Mouse (Mus musculus): ENCODE results near the gene Usp50.
A peak's percentile ranks its signal among the peaks of the same experiment; 100 is the strongest.

Usp50 gene

GRCm38 (mm10) chr2:126740314-126740713, 43.0 kb downstream of the Usp50 start:
- DNase-seq (ENCODE audit: low spot score), result no peak

DNA sequence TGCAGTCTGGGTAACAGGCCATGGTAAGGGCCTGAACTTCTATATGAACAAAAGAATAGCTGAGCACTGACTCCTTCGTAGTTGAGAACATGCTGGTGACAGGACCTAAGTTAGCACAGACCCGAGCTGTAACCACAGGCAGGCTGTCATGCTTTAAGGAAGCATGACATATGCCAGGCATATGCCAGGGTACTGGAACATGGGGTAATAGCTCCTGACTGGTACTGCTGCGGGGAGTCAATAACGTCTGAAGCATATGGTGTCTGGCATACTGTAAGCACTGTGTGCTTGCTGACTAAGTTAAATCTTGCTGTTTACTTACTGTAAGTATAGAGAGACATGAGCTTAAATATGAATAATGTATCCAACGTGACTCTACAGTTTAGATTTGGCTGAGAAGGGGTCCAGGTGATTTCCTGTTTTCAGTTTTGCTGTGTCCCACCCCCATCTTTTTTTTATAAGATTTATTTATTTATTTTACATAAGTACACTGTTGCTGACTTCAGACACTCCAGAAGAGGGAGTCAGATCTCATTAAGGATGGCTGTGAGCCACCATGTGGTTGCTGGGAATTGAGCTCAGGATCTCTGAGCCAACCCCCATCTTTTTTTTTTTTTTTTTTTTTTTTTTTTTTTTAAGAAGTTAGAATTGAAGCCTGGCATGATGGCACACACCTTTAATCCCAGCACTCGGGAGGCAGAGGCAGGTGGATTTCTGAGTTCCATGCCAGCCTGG, 47.8 kb downstream of the Usp50 start:
- no peak for DNase-seq (ENCODE audit: low spot score)

GRCm38 (mm10) chr2:126730502-126730901, 52.8 kb downstream of the Usp50 start:
- no peak for DNase-seq (ENCODE audit: low spot score)

DNA sequence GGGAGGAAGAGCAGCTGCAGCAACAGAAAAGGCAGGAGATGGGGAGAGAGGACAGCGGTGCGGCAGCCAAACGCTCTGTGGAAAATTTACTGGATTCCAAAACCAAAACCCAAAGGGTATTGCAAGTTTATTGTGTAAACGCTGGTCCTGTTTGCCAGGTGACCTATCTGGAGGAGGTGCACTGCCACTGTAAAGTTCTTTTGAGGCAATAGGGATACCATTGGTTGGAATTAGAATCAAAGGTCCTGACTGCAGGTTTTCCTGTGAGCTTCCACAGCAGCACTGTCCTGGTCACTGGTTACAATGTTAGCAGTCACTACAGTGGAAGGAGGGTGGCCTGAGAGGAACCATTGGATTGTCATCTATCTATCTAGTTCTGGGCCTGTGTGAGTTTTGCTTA, 54.1 kb downstream of the Usp50 start:
- DNase-seq (ENCODE audit: low spot score), result no peak

DNA sequence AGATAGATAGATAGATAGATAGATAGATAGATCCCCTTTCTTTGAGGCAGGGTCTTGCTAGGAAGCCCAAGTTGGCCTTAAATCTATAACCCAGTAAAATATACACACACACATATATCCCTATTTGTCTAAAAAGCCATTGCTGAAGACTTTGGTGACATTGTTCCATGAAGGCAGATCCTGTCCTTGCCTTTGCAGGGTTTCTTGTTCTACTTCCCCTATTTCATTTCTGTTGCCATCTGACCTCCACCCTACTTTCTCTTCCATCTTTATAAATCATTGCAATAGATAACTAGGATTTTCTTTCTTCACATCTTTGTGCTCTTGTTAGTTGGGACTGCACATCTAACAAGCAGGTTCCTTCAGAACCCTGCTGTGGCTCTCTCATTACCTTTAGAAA, 70.3 kb downstream of the Usp50 start:
- DNase-seq (ENCODE audit: low spot score), result no peak

GRCm38 (mm10) chr2:126712526-126712925, 70.7 kb downstream of the Usp50 start:
- no peak for DNase-seq (ENCODE audit: low spot score)

GRCm38 (mm10) chr2:126708361-126708760, 74.9 kb downstream of the Usp50 start:
- no peak for DNase-seq (ENCODE audit: low spot score)

- DNase-seq (ENCODE audit: low spot score), result no peak
Measured at GRCm38 (mm10) chr2:126707438-126707779, 75.9 kb downstream of the Usp50 start.

- peak; percentile 97 for DNase-seq (ENCODE audit: low spot score)
Measured at GRCm38 (mm10) chr2:126706759-126707437, 76.4 kb downstream of the Usp50 start, which contains the start of gene Usp8. Usp8 (plus strand) TSS chr2:126707328.

DNA sequence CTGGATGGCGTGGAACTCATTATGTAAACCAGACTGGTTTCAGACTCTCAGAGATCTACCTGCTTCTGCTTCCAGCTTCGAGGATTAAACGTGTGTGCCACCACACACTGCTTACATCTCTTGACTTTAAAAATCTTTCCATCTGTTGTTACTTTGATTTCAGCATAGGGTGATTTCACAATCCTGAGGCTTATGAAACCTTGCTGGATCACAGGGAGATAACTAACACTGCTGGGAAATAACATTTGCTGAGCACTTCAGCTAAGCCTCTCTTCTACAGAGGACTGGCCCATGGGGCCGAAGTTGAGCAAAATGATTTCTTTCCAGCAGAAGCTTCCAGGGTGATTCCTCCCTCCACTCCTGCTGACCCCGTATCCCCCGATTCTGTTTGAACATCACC, 88.0 kb downstream of the Usp50 start:
- DNase-seq (ENCODE audit: low spot score), result no peak

GRCm38 (mm10) chr2:126691290-126691689, 92.0 kb downstream of the Usp50 start:
- DNase-seq (ENCODE audit: low spot score), result no peak

GRCm38 (mm10) chr2:126682937-126683336, 100.3 kb downstream of the Usp50 start:
- DNase-seq (ENCODE audit: low spot score), result no peak

DNA sequence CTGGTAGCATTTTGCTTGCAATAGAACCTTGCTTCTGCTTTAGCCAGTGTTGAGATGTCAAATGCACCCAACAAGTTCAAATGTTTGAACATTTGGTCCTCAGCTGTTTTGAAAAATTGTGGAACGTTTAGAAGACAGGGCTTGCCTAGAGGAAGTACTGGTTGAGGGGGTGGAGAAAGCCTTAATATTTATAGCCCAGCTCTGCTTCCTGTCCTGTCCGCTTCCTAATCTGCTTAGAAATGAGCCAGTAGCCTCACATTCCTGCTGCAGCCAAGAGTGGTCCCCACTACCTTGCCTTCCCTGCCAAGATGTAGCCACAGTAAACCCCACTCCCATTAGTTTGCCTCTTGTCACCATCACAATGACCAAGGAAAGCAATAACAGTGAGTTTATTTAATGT, 100.9 kb downstream of the Usp50 start:
- no peak for DNase-seq (ENCODE audit: low spot score)

DNA sequence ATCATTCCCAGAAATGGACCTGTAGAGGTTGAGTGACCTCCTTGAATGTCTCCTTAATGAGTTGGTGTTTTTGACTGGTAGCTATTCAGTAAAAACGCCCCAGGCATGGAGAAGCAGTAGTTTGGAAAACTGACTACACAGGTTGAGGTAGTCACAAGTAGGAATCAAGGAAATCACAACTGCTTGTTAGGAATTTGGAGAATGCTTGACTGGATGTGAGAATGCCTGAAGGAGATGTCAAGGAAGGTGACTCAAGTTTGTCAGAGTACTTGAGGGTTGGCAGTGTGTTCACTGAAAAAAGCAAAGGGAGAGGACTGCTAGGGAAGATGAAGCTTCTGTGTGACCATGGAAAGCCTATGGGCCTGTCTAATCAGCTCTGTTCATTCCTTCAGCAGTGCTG, 105.9 kb downstream of the Usp50 start:
- no peak for DNase-seq (ENCODE audit: low spot score)

DNA sequence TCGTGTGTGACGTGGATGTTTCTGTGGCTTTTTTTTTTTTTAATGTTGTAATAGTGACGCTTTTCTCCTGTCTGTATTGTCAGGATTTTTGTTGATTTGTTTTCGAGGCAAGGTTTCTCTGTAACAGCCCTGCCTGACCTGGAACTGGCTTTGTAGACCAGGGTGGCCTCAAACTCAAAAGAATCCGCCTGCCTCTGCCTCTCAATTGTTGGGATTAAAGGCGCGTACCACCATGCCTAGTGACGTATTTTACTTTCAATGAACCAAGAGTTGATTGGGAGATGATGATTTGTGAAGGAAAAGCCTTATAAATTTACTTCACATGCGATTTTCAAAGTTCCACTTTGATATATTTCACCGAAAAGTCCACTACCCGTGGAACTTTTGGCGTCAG, 107.2 kb downstream of the Usp50 start, which contains the start of gene Gabpb1:
Gene Gabpb1 (minus strand): TSS at position 216 of the 394 bp plus-strand sequence.
- DNase-seq (ENCODE audit: low spot score), result no peak

DNA sequence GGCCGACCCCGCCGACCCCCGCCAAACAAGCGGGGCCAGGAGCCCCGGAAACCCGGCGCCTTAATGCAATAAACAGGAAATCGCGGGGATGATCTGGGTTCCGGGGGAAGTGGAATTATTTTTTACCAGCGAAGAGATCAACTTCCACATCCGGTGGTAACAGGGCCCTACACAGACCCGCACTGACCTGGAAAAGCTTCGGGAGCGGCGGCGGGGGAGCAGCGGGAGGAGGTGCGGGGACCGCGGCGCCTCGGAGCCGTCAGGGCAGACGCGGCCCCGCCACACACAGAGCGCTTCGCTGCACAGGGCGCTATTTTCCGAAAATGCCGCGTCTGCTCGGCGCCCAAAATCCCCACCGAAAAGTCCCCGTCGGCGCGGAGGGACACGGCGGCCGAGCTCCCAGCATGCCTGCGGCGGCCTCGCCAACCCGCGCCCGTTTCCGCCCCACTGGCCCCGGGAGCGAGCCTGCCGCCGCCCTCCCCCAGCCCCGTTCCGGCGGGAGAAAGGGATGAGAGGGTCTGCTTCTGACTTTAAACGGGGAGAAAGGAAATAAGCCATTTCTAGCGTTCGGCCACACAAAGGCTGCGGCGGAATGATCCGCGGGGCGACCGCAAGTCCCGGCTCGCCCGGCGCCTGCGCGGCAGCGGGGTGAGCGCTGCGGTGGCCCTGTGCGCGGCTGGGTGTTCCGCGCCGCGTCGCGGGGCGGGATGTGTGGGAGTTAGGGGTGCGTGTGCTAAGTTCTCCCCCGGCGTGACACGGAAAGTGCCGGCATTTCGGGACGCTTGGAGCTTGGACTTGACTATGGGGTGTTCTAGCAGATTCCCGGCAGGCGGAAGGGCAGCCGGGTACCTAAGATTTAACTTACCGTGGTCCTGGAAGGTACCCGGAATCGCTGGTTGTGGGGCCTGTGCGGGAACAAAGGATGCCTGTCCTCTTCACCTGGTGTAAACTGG, 107.8 kb downstream of the Usp50 start:
- DNase-seq (ENCODE audit: low spot score), result peak; percentile 90

DNA sequence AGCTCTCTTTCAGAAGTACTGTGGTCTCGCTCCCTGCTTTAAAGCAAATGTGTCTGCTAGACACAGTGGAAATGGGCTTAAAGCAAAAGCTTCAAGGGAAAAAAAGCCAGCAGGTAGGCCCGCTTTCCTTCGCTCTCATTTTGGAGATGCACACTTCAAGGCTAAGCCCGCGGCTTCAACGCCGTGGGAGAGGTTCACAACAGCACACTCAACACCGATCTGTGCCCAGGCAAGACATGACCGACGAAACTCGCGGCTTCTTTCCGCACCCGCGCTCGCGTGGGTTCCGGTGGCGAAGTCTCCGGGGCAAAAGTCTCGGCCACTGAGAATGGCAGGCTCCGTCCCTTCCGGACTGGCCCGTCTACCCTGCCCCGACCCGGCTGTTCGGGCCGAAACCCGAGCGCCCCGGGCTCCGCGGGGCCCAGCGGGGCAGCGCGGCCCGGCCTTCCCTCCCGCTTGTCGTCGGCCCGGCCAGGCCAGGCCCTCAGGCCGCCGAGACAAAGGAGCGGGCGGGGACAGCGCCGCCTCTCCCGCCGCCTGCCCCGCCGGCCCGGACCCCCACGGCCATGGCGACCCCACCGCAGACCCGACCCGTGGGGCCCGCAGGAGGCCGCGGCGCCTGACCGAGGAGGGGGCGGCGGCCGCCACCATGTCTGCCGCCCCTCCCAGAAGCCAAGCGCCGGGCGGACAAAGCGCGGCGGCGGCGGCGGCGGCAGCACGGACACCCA, 108.7 kb downstream of the Usp50 start:
- peak; percentile 65 for DNase-seq (ENCODE audit: low spot score)

DNA sequence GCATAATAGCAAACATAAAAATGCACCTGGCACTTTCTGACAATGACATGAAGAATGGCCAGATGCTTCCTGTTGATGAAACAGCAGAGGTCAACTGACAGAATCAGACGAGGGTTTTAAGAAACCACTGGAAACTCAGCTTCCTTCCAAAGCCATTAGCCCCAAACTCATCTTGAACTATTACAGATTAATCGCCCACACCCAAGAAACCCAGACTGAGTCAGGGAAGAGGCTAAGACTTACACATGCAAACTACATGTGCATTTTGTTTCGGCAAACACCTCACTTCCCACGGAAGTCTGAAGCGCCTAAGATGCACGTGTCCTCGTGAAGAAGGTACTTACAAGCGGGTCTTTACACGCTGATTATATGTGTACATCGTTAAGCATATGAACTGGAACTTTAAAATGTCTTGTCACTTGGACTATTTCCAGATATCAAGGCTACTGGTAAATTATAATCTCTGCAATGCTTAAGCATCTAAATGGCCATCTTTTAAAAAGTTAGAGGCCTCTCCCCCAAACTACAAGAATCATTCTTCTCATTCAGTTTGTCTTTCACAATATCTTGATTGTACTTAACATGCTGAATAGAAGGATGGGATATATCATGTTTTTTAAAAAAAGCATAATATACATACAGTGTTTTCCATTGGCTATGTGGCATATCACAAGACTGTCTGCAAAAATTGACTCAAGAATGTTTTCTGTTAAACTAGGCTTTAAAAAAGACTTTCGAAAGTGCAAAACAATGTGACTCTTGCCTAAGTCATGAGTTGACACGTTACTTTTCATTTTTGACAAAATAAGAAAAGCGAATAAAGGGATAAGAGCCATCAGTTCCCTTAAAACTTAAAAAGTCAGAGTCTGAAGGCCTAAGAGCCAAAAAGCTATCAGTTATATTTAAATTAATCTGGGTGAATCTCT, 109.7 kb downstream of the Usp50 start:
- DNase-seq (ENCODE audit: low spot score), result no peak

DNA sequence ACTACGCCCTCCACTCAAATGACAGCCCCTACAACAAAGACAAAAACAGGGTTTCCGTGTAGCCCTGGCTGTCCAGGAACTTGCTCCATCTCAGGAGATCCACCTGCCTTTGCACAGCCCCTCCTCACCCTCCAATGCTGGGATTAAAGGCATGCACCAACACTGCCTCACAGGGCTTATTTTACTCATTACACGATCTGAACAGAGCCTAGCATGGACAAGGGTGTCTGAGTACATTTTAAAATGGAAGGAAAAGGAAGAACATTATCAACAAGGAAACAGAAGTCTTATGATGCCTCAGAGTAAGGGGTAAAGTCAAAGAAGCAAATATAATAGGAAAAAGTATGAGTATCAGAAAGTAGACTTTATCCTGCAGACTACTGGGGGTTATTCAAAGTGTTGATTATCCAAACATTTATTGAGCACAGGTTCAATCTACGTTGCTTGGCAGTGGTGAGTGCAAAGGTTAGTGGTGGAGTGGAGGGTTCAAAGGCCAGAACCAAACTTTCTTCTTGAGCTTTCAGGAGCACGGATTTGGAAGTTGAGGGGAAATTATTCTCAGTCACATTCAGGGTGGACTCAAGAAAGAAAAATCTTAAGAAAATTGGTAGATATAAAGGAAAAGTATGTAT, 114.5 kb downstream of the Usp50 start:
- no peak for DNase-seq (ENCODE audit: low spot score)

DNA sequence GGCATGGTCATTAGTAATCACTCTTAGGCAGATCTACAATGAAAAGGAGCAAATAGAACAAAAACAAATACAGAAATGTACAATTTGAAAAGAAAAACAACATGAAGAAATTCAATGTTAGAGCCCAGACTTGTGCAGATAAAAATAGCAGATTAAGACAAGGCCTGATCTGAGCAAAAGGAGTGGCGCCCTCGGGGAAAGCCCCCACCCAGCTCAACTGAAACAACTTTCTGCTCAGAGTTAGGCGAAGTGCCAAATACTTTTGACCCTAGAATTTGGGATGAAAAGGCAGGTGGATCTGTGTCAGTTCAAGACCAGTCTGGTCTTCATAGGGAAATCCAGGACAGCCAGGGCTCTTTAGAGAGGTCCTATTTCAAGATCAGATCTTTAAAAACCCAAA, 117.3 kb downstream of the Usp50 start:
- no peak for DNase-seq (ENCODE audit: low spot score)
